Mouse (Mus musculus) intestine, embryonic 16.5 days (tissue): Measurements from ENCODE around the gene Bicral. TPM values are rescaled to one million over a fixed set of nuclear protein-coding genes. Genes with fewer than 3 reads are reported as not detected.
A peak's percentile ranks its signal among the peaks of the same experiment; 100 is the strongest.
"Not testable (repeated sequence)": the region's sequence is repeated elsewhere in the genome, so short reads cannot be mapped to it uniquely, and the experiment has no call there.

Experiments used
- ATAC-seq: fragments of 200-750 bp; cut with Nextera tagmentation; 2 replicates; pipeline ENCODE4 v1.8.0; 2017; ENCODE audit warnings: moderate TSS enrichment, moderate library complexity
- H3K27ac ChIP-seq: fragments of 300-500 bp; sonication (generic); 2 replicates; pipeline ENCODE4 v1.5.1; 2014; ENCODE audit warnings: mild to moderate bottlenecking, low read length
- H3K27me3 ChIP-seq: fragments of 300-500 bp; sonication (generic); replicated peaks from 2 replicates; pipeline ENCODE4 v1.6.1; 2014; ENCODE audit warnings: low read length, control low read depth, mixed read lengths; ENCODE audit not compliant: control insufficient read depth, insufficient read depth
- H3K36me3 ChIP-seq: fragments of 300-500 bp; sonication (generic); 2 replicates; pipeline ENCODE4 v1.6.1; 2014; ENCODE audit warnings: low read length, control low read depth; ENCODE audit not compliant: control insufficient read depth, insufficient read depth
- H3K4me1 ChIP-seq: fragments of 300-500 bp; sonication (generic); 2 replicates; pipeline ENCODE4 v1.6.1; 2014; ENCODE audit warnings: low read length, control low read depth, mixed read lengths; ENCODE audit not compliant: control insufficient read depth, insufficient read depth
- H3K4me2 ChIP-seq: fragments of 300-500 bp; sonication (generic); 2 replicates; pipeline ENCODE4 v1.6.1; 2014; ENCODE audit warnings: low read depth, low read length, control low read depth
- H3K4me3 ChIP-seq: fragments of 300-500 bp; sonication (generic); 2 replicates; pipeline ENCODE4 v1.5.1; 2014; ENCODE audit warnings: mild to moderate bottlenecking, low read length
- H3K9ac ChIP-seq: fragments of 300-500 bp; sonication (generic); 2 replicates; pipeline ENCODE4 v1.6.1; 2014; ENCODE audit warnings: low read depth, low read length
- H3K9me3 ChIP-seq: fragments of 300-500 bp; sonication (generic); 2 replicates; pipeline ENCODE4 v1.6.1; 2016; ENCODE audit warnings: low read length, control low read depth; ENCODE audit not compliant: control insufficient read depth
- WGBS: fragments of 180-500 bp; shearing (Covaris S2); extraction: QIAGEN DNeasy Blood & Tissue Kit; methylation state at CpG from one replicate; pipeline ENCODE4 v1.1.7; 2014; 5-methylcytosine and 5-hydroxymethylcytosine counted together
- polyA plus RNA-seq: library from polyadenylated mRNA; unstranded; fragments of >200 nt; fragmentation: Nextera tagmentation; extraction: Ambion mirVana; gene quantifications from 2 replicates; pipeline ENCODE4 v1.2.1, GENCODE M21; 2015

Gene Bicral
- polyA plus RNA-seq, 1 experiment from 2014 or later: 3.0 TPM

- WGBS: 90% methylated on average over 4 of the region's 4 CpGs
- Histone ChIP-seq H3K27me3 (no peaks in the 10 kb centered on the region), H3K9ac (no peak overlapping the region), H3K36me3 (0 out of 2 replicates have a peak, but pooled peaks cover 4% of the 10 kb centered on the region), H3K4me1 (no peaks in the 10 kb centered on the region), H3K27ac (no peak overlapping the region), H3K9me3 (no peaks in the 10 kb centered on the region), H3K4me2 (no peak overlapping the region), H3K4me3 (no peak overlapping the region)
- ATAC-seq: no peak
Measured at GRCm38 (mm10) chr17:46796743-46797142, 61.5 kb downstream of the Bicral start.

- Histone ChIP-seq H3K4me2 (no peak overlapping the region), H3K4me3 (no peak overlapping the region), H3K9ac (no peak overlapping the region), H3K36me3 (no peaks in the 10 kb centered on the region), H3K4me1 (no peaks in the 10 kb centered on the region), H3K27ac (no peak overlapping the region), H3K9me3 (no peaks in the 10 kb centered on the region), H3K27me3 (no peaks in the 10 kb centered on the region)
- ATAC-seq: no peak
- WGBS: 82% methylated on average over 2 of the region's 2 CpGs
Measured at GRCm38 (mm10) chr17:46792963-46793362, 65.3 kb downstream of the Bicral start.

- H3K36me3 ChIP-seq, ATAC-seq, H3K27me3 ChIP-seq, H3K9me3 ChIP-seq, H3K4me3 ChIP-seq, H3K4me1 ChIP-seq, H3K27ac ChIP-seq, H3K4me2 ChIP-seq, H3K9ac ChIP-seq: not testable (repeated sequence)
- 75% methylated on average over 2 of the region's 2 CpGs for WGBS
Measured at GRCm38 (mm10) chr17:46787974-46788373, 70.3 kb downstream of the Bicral start.

- no peaks in the 10 kb centered on the region for H3K9me3 ChIP-seq
- no peak overlapping the region for H3K4me3 ChIP-seq
- no peak overlapping the region for H3K4me2 ChIP-seq
- peaks cover 2% of the 10 kb centered on the region; the same call in 1 of the 2 replicates for H3K4me1 ChIP-seq
- ATAC-seq: no peak
- H3K9ac ChIP-seq: no peak overlapping the region
- no peaks in the 10 kb centered on the region for H3K36me3 ChIP-seq
- H3K27ac ChIP-seq: no peak overlapping the region
- H3K27me3 ChIP-seq: no peaks in the 10 kb centered on the region
- WGBS: 94% methylated on average over 5 of the region's 5 CpGs
Measured at GRCm38 (mm10) chr17:46786952-46787351, 71.3 kb downstream of the Bicral start.

- no peaks in the 10 kb centered on the region for H3K27me3 ChIP-seq
- H3K4me2 ChIP-seq: peak overlapping the region; percentile 49
- peak overlapping the region; percentile 70 for H3K4me3 ChIP-seq
- 73% methylated on average over 2 of the region's 2 CpGs for WGBS
- peak overlapping the region; percentile 59 for H3K27ac ChIP-seq
- peak overlapping the region; percentile 81 for H3K9ac ChIP-seq
- ATAC-seq: no peak
- H3K4me1 ChIP-seq: peaks cover 2% of the 10 kb centered on the region; the same call in 1 of the 2 replicates
- H3K9me3 ChIP-seq: no peaks in the 10 kb centered on the region
- H3K36me3 ChIP-seq: peaks cover 15% of the 10 kb centered on the region
Measured at GRCm38 (mm10) chr17:46783222-46783565, 75.1 kb downstream of the Bicral start.

- peaks cover 2% of the 10 kb centered on the region; the same call in 1 of the 2 replicates for H3K4me1 ChIP-seq
- ATAC-seq: peak; percentile 97
- WGBS: under 1% methylated on average over 44 of the region's 44 CpGs
- no peaks in the 10 kb centered on the region for H3K9me3 ChIP-seq
- H3K4me2 ChIP-seq: peak within 1 kb of the TSS; percentile 55
- peak within 1 kb of the TSS; percentile 70 for H3K4me3 ChIP-seq
- peak within 1 kb of the TSS; percentile 87 for H3K27ac ChIP-seq
- peaks cover 20% of the 10 kb centered on the region for H3K36me3 ChIP-seq
- H3K9ac ChIP-seq: peak within 1 kb of the TSS; percentile 81
- H3K27me3 ChIP-seq: no peaks in the 10 kb centered on the region
Measured at GRCm38 (mm10) chr17:46782341-46783221, 75.7 kb downstream of the Bicral start, which contains the start of gene Rpl7l1. Rpl7l1 (minus strand) TSS chr17:46782672.

- 2% methylated on average over 11 of the region's 11 CpGs for WGBS
- no peaks in the 10 kb centered on the region for H3K27me3 ChIP-seq
- peaks cover 22% of the 10 kb centered on the region for H3K36me3 ChIP-seq
- H3K27ac ChIP-seq: peak overlapping the region; percentile 87
- H3K9me3 ChIP-seq: no peaks in the 10 kb centered on the region
- peak overlapping the region; percentile 55 for H3K4me2 ChIP-seq
- ATAC-seq: no peak; the same call in none of the 2 replicates
- peak overlapping the region; percentile 70 for H3K4me3 ChIP-seq
- H3K9ac ChIP-seq: peak overlapping the region; percentile 81
- H3K4me1 ChIP-seq: peaks cover 2% of the 10 kb centered on the region; the same call in 1 of the 2 replicates
Measured at GRCm38 (mm10) chr17:46781876-46782275, 76.4 kb downstream of the Bicral start.

- ATAC-seq: no peak
- no peak overlapping the region for H3K4me3 ChIP-seq
- no peaks in the 10 kb centered on the region for H3K9me3 ChIP-seq
- H3K27ac ChIP-seq: no peak overlapping the region
- H3K36me3 ChIP-seq: peaks cover 37% of the 10 kb centered on the region
- no peaks in the 10 kb centered on the region for H3K27me3 ChIP-seq
- H3K4me1 ChIP-seq: peaks cover 12% of the 10 kb centered on the region
- no peak overlapping the region for H3K4me2 ChIP-seq
- 0 out of 2 replicates have a peak overlapping the region, but pooled peaks have one; percentile 14 for H3K9ac ChIP-seq
- WGBS: 67% methylated on average over 3 of the region's 3 CpGs
Measured at GRCm38 (mm10) chr17:46776087-46776486, 82.2 kb downstream of the Bicral start.

GRCm38 (mm10) chr17:46775070-46775469 is 83.2 kb downstream of the Bicral start:
- no peak overlapping the region for H3K4me3 ChIP-seq
- H3K36me3 ChIP-seq: peaks cover 34% of the 10 kb centered on the region; the same call in 1 of the 2 replicates
- H3K9me3 ChIP-seq: no peaks in the 10 kb centered on the region
- H3K27ac ChIP-seq: no peak overlapping the region
- H3K4me2 ChIP-seq: no peak overlapping the region
- H3K27me3 ChIP-seq: no peaks in the 10 kb centered on the region
- H3K4me1 ChIP-seq: peaks cover 12% of the 10 kb centered on the region
- no peak for ATAC-seq
- no peak overlapping the region for H3K9ac ChIP-seq
- 94% methylated on average over 9 of the region's 9 CpGs for WGBS
